Mouse (Mus musculus) forebrain, embryonic 11.5 days (tissue): Measurements from ENCODE around the gene Rab23. TPM values are rescaled to one million over a fixed set of nuclear protein-coding genes. Genes with fewer than 3 reads are reported as not detected.
A peak's percentile ranks its signal among the peaks of the same experiment; 100 is the strongest.
"Not testable (repeated sequence)": the region's sequence is repeated elsewhere in the genome, so short reads cannot be mapped to it uniquely, and the experiment has no call there.

Experiments used
- ATAC-seq: fragments of 200-750 bp; cut with Nextera tagmentation; replicated peaks from 2 replicates; pipeline ENCODE4 v1.8.0; 2017; ENCODE audit warnings: moderate TSS enrichment; ENCODE audit not compliant: low FRiP score
- DNase-seq: peaks from one replicate; pipeline ENCODE4 v3.0.0-alpha.2; 2017; ENCODE audit warnings: low spot score
- H3K27ac ChIP-seq: fragments of 300-500 bp; sonication (generic); 2 replicates; pipeline ENCODE4 v1.5.1; 2014; ENCODE audit warnings: low read depth, low read length
- H3K27me3 ChIP-seq: fragments of 300-500 bp; sonication (generic); 2 replicates; pipeline ENCODE4 v1.6.1; 2014; ENCODE audit warnings: mild to moderate bottlenecking, low read length, mixed read lengths; ENCODE audit not compliant: control insufficient read depth, insufficient read depth
- H3K36me3 ChIP-seq: fragments of 300-500 bp; sonication (generic); 2 replicates; pipeline ENCODE4 v1.6.1; 2014; ENCODE audit warnings: mild to moderate bottlenecking, low read length, moderate library complexity, mixed read lengths; ENCODE audit not compliant: control insufficient read depth, insufficient read depth
- H3K4me1 ChIP-seq: fragments of 300-500 bp; sonication (generic); replicated peaks from 2 replicates; pipeline ENCODE4 v1.6.1; 2014; ENCODE audit warnings: low read length, mixed read lengths; ENCODE audit not compliant: control insufficient read depth, insufficient read depth
- H3K4me2 ChIP-seq: fragments of 300-500 bp; sonication (generic); 2 replicates; pipeline ENCODE4 v1.6.1; 2014; ENCODE audit warnings: low read depth, mild to moderate bottlenecking, low read length, moderate library complexity, mixed read lengths; ENCODE audit not compliant: severe bottlenecking
- H3K4me3 ChIP-seq: fragments of 300-500 bp; sonication (generic); 2 replicates; pipeline ENCODE4 v1.5.1; 2014; ENCODE audit warnings: low read depth, low read length
- H3K9ac ChIP-seq: fragments of 300-500 bp; sonication (generic); 2 replicates; pipeline ENCODE4 v1.6.1; 2014; ENCODE audit warnings: low read length
- H3K9me3 ChIP-seq: fragments of 300-500 bp; sonication (generic); 2 replicates; pipeline ENCODE4 v1.6.1; 2016; ENCODE audit warnings: low read length, mixed read lengths; ENCODE audit not compliant: control insufficient read depth
- WGBS: fragments of 180-500 bp; shearing (Covaris S2); extraction: QIAGEN DNeasy Blood & Tissue Kit; methylation state at CpG from one replicate; pipeline ENCODE4 v1.1.7; 2014; 5-methylcytosine and 5-hydroxymethylcytosine counted together
- polyA plus RNA-seq: library from polyadenylated mRNA; unstranded; fragments of >200 nt; fragmentation: Nextera tagmentation; extraction: Ambion mirVana; gene quantifications from 2 replicates; pipeline ENCODE4 v1.2.1, GENCODE M21; 2014

The Rab23 gene
- polyA plus RNA-seq, 1 experiment from 2014 or later = 27.4 TPM

DNA sequence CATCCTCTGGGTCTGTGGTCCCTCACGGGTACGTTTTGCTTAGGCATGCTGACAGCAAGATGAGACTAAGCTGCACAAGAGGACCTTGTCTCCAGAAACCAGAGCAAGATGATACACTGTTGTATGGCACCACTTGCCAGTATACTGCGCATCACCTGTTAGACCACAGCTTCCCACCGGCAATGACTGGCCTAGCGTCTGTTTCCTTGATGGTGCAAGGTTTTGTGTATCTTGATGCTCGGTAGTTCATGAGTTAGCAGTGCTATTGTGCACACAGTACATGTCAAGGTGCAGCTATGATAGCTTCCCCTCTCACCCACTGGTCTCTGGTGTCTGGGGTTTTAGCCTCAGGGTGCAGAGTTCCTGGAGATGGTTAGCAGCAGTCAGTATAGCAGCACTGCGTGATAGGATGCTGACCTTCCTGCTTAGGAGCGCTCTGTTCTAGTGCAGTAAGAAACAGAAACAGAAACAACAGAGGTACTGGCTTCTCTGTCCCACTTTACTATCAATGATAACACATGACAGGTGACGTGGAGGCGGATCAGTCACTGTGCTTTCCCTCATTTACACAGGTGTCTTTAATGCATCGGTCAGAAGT lies 19.1 kb downstream of the Rab23 start:
- H3K27ac ChIP-seq = no peak overlapping the region
- no peaks in the 10 kb centered on the region for H3K4me1 ChIP-seq
- H3K36me3 ChIP-seq = peaks cover 9% of the 10 kb centered on the region; the same call in 1 of the 2 replicates
- ATAC-seq (no peak), DNase-seq (no peak)
- no peak overlapping the region for H3K4me2 ChIP-seq
- H3K27me3 ChIP-seq = no peaks in the 10 kb centered on the region
- H3K9me3 ChIP-seq = no peaks in the 10 kb centered on the region
- no peak overlapping the region for H3K9ac ChIP-seq
- no peak overlapping the region for H3K4me3 ChIP-seq
- WGBS = 86% methylated on average over 11 of the region's 11 CpGs

DNA sequence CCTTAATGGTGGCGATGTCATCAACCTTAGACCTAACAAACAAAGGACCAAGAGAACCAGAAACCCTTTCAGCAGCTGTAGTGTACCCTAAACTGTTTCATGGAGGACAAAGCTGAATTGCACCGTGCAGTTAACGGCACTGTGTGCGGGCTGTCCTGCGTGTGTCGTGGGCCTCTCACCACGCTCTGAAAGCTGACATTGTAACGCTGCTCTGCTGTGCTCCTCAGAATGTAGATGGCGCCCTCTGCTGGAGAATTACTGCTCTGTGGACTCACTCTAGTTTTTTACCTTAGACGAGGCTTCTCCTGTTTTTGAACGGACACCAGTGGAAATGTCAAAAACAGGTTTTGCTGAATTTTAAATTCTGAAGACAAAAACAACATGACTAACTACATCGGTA lies 19.6 kb downstream of the Rab23 start:
- Histone ChIP-seq H3K27me3 (no peaks in the 10 kb centered on the region), H3K9ac (no peak overlapping the region), H3K4me1 (no peaks in the 10 kb centered on the region), H3K4me2 (no peak overlapping the region), H3K4me3 (no peak overlapping the region), H3K27ac (no peak overlapping the region), H3K36me3 (peaks cover 9% of the 10 kb centered on the region; the same call in 1 of the 2 replicates), H3K9me3 (no peaks in the 10 kb centered on the region)
- 39% methylated on average over 12 of the region's 12 CpGs for WGBS
- DNase-seq (peak; percentile 84), ATAC-seq (peak; percentile 78)

- 0 out of 2 replicates have a peak, but pooled peaks have one; percentile 42 for ATAC-seq
- 23% methylated on average over 8 of the region's 8 CpGs for WGBS
- H3K9me3 ChIP-seq = no peaks in the 10 kb centered on the region
Measured at GRCm38 (mm10) chr1:33742903-33743302, 23.2 kb downstream of the Rab23 start.

GRCm38 (mm10) chr1:33744815-33745214 lies 25.1 kb downstream of the Rab23 start:
- H3K27me3 ChIP-seq, H3K4me1 ChIP-seq, H3K36me3 ChIP-seq, H3K9me3 ChIP-seq, DNase-seq, H3K4me3 ChIP-seq, H3K4me2 ChIP-seq, ATAC-seq, H3K27ac ChIP-seq, H3K9ac ChIP-seq: not testable (repeated sequence)
- WGBS = 95% methylated on average over 8 of the region's 9 CpGs

More at GRCm38 (mm10) chr1:33742903-33743302, 23.2 kb downstream of the Rab23 start:
- no peak overlapping the region for H3K4me2 ChIP-seq
- H3K4me1 ChIP-seq = no peaks in the 10 kb centered on the region
- H3K27me3 ChIP-seq = no peaks in the 10 kb centered on the region
- H3K4me3 ChIP-seq = no peak overlapping the region
- H3K36me3 ChIP-seq = peaks cover 8% of the 10 kb centered on the region; the same call in 1 of the 2 replicates
- no peak overlapping the region for H3K27ac ChIP-seq
- DNase-seq = peak; percentile 70
- H3K9ac ChIP-seq = no peak overlapping the region

DNA sequence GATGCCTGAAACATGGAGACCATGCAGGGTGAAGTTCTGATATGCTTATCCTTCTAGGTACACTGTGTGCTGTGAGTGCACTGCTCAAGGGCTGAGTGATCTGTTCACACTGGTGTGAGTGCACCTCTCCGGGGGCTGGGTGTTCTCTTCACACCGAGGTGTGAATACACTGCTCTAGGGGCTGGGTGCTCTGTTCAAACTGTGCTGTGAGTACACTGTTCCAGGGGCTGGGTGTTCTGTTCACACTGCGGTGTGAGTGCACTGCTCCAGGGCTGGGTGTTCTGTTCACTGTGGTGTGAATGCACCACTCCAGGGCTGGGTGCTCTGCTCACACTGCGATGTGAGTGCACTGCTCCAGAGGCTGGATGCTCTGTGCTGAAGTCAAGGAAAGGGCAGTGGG lies 26.2 kb downstream of the Rab23 start:
- H3K4me2 ChIP-seq = no peak overlapping the region
- H3K9me3 ChIP-seq = no peaks in the 10 kb centered on the region
- no peaks in the 10 kb centered on the region for H3K27me3 ChIP-seq
- H3K9ac ChIP-seq = no peak overlapping the region
- H3K36me3 ChIP-seq = peaks cover 4% of the 10 kb centered on the region; the same call in 1 of the 2 replicates
- no peaks in the 10 kb centered on the region for H3K4me1 ChIP-seq
- H3K4me3 ChIP-seq = no peak overlapping the region
- ATAC-seq (no peak), DNase-seq (no peak)
- no peak overlapping the region for H3K27ac ChIP-seq
- WGBS = 92% methylated on average over 4 of the region's 4 CpGs

DNA sequence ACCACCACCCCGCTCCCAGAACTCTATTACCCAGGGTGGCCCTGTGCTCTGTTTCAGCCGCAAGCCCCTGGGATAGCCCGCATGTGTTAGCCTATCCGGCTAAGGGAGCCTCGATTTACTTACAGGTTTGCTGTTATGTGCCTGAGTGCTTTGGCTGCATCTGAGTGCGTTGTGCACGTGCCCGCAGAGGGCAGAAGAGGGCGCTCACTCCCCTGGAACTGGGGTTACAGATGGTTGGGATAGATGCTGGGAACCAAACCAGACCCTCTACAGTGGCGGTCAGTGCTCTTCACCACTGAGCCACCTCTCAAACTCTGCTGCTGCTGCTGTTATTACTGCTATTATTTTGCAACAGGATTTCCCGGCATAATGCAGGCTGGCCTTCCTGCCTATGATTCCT lies 29.4 kb downstream of the Rab23 start:
- Histone ChIP-seq H3K27me3 (no peaks in the 10 kb centered on the region), H3K36me3 (peaks cover 4% of the 10 kb centered on the region; the same call in 1 of the 2 replicates), H3K27ac (no peak overlapping the region), H3K4me3 (no peak overlapping the region), H3K9ac (no peak overlapping the region), H3K4me1 (no peaks in the 10 kb centered on the region), H3K9me3 (no peaks in the 10 kb centered on the region), H3K4me2 (no peak overlapping the region)
- 94% methylated on average over 11 of the region's 11 CpGs for WGBS
- ATAC-seq = no peak
- DNase-seq = no peak

- H3K27ac ChIP-seq, H3K27me3 ChIP-seq, H3K9ac ChIP-seq, H3K4me3 ChIP-seq, ATAC-seq, DNase-seq, H3K4me2 ChIP-seq, H3K36me3 ChIP-seq, H3K9me3 ChIP-seq, H3K4me1 ChIP-seq: not testable (repeated sequence)
- WGBS = 93% methylated on average over 3 of the region's 4 CpGs
Measured at GRCm38 (mm10) chr1:33749709-33750108, 30.0 kb downstream of the Rab23 start.

DNA sequence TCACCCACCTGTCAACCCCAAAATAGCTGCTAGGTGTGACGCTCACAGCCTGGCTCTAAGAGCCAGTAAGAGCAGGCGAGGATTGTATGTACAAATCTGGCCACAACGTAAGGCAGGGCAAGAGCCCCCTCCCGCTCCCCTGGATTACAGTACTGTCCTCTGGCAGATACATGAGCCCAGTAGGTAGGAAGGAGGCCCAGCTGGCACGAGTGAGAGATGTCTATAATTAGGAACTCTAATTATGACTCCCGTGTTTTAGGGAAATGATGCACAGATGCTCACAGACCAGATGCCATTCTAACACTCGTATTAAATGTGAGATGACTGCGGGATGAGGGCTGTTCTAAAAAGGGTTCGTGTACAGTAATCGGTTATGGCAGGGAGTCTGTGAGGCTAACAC lies 31.6 kb downstream of the Rab23 start:
- H3K27ac ChIP-seq = no peak overlapping the region
- H3K4me3 ChIP-seq = no peak overlapping the region
- peaks cover 2% of the 10 kb centered on the region; the same call in 1 of the 2 replicates for H3K36me3 ChIP-seq
- H3K4me1 ChIP-seq = peaks cover 2% of the 10 kb centered on the region; the same call in 1 of the 2 replicates
- H3K9me3 ChIP-seq = no peaks in the 10 kb centered on the region
- no peak overlapping the region for H3K9ac ChIP-seq
- WGBS = 92% methylated on average over 10 of the region's 10 CpGs
- no peaks in the 10 kb centered on the region for H3K27me3 ChIP-seq
- DNase-seq = no peak
- no peak overlapping the region for H3K4me2 ChIP-seq
- ATAC-seq = no peak; the same call in 1 of the 2 replicates

- Histone ChIP-seq H3K27ac (no peak overlapping the region), H3K9ac (no peak overlapping the region), H3K4me2 (no peak overlapping the region), H3K36me3 (no peaks in the 10 kb centered on the region), H3K4me3 (no peak overlapping the region), H3K9me3 (no peaks in the 10 kb centered on the region), H3K27me3 (no peaks in the 10 kb centered on the region), H3K4me1 (peaks cover 7% of the 10 kb centered on the region; the same call in 1 of the 2 replicates)
- WGBS = 94% methylated on average over 17 of the region's 17 CpGs
- ATAC-seq (no peak), DNase-seq (no peak)
Measured at GRCm38 (mm10) chr1:33754089-33754488, 34.4 kb downstream of the Rab23 start.
